Mouse (Mus musculus) Muller cell, postnatal 12 days (primary cell): ENCODE results near the gene Clps.
"Not testable (repeated sequence)": the region's sequence is repeated elsewhere in the genome, so short reads cannot be mapped to it uniquely, and the experiment has no call there.

Experiments
- DNase-seq: peaks from one replicate; pipeline ENCODE4 v3.0.0-alpha.2; 2015; ENCODE audit errors: inconsistent ontology term

The Clps gene

GRCm38 (mm10) chr17:28560598-28560997 lies at the start of gene Clps:
TSS of gene Clps (minus strand) at chr17:28560766.
- no peak for DNase-seq

- DNase-seq: no peak
Observed at GRCm38 (mm10) chr17:28609543-28609942, 49.0 kb upstream of the Clps start.

- DNase-seq: peak; percentile 11
Observed at GRCm38 (mm10) chr17:28601557-28602250, 41.1 kb upstream of the Clps start.

GRCm38 (mm10) chr17:28600780-28601179 lies 40.2 kb upstream of the Clps start:
- no peak for DNase-seq

- DNase-seq: no peak
Observed at GRCm38 (mm10) chr17:28593965-28594364, 33.4 kb upstream of the Clps start.

- peak; percentile 79 for DNase-seq
Observed at GRCm38 (mm10) chr17:28592998-28593397, 32.4 kb upstream of the Clps start.

GRCm38 (mm10) chr17:28591476-28591875 lies 30.9 kb upstream of the Clps start:
- DNase-seq: no peak

- no peak for DNase-seq
Observed at GRCm38 (mm10) chr17:28590596-28590995, 30.0 kb upstream of the Clps start.

- no peak for DNase-seq
Observed at GRCm38 (mm10) chr17:28588591-28588990, 28.0 kb upstream of the Clps start.

- DNase-seq: no peak
Observed at GRCm38 (mm10) chr17:28586509-28586908, 25.9 kb upstream of the Clps start.

- no peak for DNase-seq
Observed at GRCm38 (mm10) chr17:28581056-28581455, 20.5 kb upstream of the Clps start.

- peak; percentile 61 for DNase-seq
Observed at GRCm38 (mm10) chr17:28580396-28580795, 19.8 kb upstream of the Clps start.

GRCm38 (mm10) chr17:28575244-28576125 lies 14.9 kb upstream of the Clps start, which contains the start of gene Lhfpl5:
TSS of gene Lhfpl5 (plus strand) at chr17:28575641.
- DNase-seq: peak; percentile 51

GRCm38 (mm10) chr17:28572941-28573340 lies 12.4 kb upstream of the Clps start:
- no peak for DNase-seq

- no peak for DNase-seq
Observed at GRCm38 (mm10) chr17:28572521-28572920, 12.0 kb upstream of the Clps start.

- no peak for DNase-seq
Observed at GRCm38 (mm10) chr17:28571868-28572267, 11.3 kb upstream of the Clps start.

GRCm38 (mm10) chr17:28567541-28567940 lies 7.0 kb upstream of the Clps start:
- DNase-seq: no peak

GRCm38 (mm10) chr17:28565181-28565580 lies 4.6 kb upstream of the Clps start:
- DNase-seq: no peak

GRCm38 (mm10) chr17:28561613-28562012 lies 1.0 kb upstream of the Clps start:
- no peak for DNase-seq

- DNase-seq: no peak
Observed at GRCm38 (mm10) chr17:28557772-28558171, 2.8 kb downstream of the Clps start.

GRCm38 (mm10) chr17:28556635-28557396 lies 3.8 kb downstream of the Clps start:
- DNase-seq: no peak

- not testable (repeated sequence) for DNase-seq
Observed at GRCm38 (mm10) chr17:28554021-28554420, 6.5 kb downstream of the Clps start.
